Mouse (Mus musculus) cerebellum, postnatal 10 days (tissue): ENCODE measurements around the gene Apol11a.
"Not testable (repeated sequence)": the region's sequence is repeated elsewhere in the genome, so short reads cannot be mapped to it uniquely, and the experiment has no call there.

Experiments used
- DNase-seq, 2 experiments: peaks; one replicate each; pipeline ENCODE4 v3.0.0; 2021; ENCODE audit warnings: mixed read lengths in 2 of 2

The Apol11a gene

DNA sequence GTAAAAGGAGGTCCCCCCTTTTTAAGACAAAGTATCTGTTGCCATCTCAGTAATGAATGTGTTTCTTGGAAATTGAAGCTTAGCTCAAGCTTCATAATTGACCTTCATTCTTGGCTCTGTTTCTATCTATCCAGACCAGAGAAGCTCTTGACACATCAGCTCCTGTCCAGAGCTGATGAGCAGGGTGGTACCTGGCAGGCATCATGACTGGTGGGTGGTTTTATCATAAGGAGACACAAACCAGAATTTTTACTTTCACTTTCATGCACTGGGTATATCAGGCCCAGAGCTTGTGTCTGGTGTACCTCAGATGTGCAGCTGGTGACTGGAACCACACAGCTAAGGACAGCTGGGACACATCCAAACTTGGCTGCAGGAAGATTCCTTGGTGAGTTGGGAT lies at the start of gene Apol11a:
Gene Apol11a, plus strand, starts transcription at position 306 of the 400 bp plus-strand sequence.
- DNase-seq = not testable (repeated sequence)

DNA sequence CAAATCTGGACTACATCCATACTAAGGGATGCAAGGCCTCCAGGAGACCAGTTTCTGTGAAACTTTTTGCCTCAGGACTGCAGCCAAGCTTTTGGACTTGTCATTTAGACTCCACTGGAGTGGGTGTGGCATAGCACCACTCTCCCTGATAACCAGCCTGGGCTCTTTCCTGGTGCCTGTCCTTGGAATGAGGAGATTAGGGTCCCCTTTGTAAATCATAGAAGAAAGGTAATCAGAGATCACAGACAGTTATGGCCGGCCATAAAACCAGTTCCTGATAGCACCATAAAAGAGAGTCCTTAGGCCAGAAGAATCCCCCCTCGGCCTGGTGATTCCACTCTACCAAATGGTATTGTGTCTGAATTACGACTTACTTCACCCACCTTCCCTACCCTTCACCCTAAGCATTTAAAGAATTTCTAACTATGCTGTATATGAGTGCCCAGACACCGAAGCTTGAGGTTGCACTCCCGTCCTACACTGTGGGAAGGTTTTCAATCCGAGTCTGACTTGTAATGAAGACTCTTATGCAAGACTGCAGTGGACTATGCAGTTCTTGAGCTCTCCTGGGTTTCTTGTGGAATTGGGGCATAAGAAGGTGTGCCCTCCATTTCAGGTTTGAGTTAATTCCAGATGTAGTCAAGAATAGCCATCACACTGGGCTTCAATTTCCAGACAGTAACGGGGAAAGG lies 33.2 kb upstream of the Apol11a start:
- not testable (repeated sequence) for DNase-seq

DNA sequence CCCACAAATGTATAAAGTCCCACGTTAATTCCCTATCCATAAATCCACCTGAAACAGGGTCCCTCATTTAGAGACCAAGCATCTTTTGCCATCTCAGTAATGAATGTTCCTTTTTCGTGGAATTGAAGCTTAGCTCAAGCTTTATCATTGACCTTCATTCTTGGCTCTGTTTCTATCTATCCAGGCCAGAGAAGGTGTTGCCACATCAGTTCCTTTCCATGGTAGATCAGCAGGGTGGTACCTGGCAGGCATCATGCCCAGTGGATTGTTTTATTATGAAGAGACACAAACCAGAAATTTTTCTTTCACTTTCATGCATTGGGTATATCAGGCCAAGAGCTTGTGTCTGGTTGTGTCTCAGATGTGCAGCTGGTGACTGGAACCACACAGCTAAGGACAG lies 31.4 kb upstream of the Apol11a start, which contains the start of gene Apol10a:
Gene Apol10a, plus strand, starts transcription at position 355 of the 400 bp plus-strand sequence.
- not testable (repeated sequence) for DNase-seq

DNA sequence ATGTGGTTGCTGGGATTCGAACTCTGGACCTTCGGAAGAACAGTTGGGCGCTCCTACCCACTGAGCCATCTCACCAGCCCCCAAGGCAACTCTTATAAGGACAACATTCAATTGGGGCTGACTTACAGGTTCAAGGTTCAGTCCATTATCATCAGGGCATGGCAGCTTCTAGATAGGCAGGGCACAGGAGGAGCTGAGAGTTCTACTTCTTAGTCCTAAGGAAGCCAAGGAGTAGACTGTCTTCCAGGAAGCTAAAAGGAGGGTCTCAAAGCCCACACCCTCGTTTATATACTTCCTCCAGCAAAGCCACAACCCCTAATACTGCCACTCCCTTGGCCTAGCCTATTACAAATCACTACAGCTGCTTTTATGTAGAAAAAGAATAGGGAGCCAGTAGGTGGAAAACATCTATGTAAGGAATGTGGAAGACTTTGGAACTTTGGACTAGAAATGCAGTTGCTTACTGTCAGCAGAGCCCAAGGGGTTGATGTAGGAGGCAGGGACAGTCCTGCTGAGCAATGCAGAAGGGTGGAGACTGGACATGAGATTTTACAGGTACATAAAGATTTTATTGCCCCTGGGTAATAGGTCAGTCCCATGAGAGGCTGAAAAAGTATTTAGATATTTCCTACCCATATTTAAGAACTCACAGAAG lies 25.8 kb upstream of the Apol11a start:
- no peak for DNase-seq

DNA sequence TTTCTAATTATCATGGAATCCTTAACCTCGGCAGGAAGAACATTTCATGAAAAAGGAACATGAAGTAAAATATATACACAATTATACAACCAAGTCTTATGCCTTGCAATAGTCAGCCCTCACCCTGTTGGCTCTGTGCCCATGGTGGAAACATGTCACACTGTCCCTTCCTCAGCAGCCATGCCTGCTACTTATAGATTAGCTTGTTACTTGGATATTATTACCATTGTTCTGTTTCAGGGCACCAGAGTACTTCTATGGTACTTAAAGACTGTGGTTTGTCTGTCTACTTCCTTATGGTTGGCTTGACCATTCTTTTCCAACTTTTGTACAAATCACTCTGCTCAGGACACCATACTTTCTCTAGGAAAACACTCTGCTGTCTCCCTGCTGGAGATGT lies 14.9 kb upstream of the Apol11a start:
- DNase-seq = not testable (repeated sequence)

DNA sequence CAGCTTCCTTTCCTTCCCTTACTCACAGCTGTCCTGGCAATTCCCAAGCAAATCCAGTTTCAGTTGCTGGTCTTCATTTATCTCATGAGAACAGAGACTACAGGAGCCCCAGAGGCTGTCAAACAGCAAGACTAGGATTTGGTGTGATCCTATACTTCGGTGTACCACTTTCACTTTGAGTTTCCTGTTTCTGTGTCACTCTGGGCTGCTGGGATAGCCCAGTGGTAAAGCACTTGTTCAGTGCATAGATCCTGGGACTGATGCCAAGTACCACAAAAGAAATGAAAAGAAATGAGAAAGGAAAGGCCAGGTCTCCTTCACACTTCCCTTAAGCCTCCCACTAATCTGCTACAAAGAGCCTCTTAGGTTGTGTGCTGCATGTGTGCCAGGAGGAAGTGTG lies 13.4 kb upstream of the Apol11a start:
- DNase-seq = not testable (repeated sequence)

DNA sequence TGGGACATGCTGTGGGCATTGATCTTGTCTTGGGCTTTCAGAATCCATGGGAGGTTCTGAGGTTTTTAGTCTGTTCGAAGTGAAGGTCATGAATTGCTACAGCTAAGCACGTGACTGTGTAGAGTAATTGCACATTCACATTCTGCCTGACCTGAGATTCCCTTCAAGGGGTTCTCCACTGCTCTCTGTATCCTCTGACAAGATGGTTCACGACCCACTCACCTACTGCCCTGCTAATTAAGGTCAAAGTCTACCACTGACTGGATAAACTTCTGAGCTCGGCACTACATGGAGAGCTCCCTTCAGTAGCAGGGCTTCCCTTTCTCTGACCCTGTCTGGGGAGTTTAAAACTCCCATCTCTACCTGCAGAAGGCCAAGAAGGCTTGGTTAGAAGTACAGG lies 12.5 kb downstream of the Apol11a start:
- DNase-seq = not testable (repeated sequence)

DNA sequence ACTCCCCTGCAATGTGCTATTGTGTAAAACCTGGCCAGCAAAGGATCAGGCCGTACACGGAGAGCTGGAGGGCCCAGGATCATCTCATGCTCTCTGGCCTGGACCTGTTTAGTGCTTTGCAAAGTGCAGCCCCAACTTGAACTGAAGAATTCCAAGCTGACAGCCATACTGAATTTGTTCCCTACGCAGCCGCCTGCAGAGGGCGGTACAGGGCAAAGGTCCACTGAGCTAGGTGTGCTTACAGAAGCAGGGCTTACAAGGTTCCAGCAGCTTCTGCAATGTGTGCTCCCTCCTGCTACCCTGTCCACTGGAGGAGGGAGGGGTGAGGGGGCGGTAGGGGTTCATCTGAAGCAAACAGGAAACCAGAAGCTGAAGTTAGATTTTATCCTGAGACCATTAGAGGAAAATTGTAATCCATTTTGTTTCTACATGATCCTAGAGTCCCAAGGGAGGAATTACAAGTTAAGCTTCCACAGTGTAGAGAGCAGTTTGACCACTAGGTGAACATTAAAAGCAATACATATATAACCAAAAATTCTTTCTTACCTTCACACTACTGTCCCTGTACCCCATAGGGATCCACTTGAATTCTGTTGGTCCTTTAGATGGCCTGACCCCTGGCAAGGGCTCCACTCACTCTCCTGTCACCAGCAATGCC lies 15.2 kb downstream of the Apol11a start:
- peak; percentile 73 to 76 for DNase-seq

DNA sequence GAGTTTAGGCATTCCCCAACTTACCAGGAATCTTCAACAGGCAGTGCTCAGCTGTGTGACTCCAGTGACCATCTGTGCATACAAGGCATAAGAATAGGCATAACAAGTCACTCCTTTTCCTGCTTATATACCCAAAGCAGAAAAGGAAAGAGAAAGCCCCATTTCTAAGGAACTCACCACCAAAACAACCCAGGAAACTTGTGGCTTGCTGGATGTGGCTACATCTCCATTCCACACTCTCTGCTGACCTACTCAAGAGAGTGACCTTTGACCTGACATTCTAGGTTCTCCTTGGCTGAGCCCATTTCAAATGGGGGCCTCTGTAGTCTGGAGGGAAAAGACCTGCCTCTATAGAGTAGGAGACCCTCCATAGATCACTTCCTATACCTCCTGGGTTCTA lies 25.1 kb downstream of the Apol11a start, which contains the start of gene Apol7c:
Gene Apol7c, minus strand, starts transcription at position 101 of the 400 bp plus-strand sequence.
- no peak for DNase-seq

DNA sequence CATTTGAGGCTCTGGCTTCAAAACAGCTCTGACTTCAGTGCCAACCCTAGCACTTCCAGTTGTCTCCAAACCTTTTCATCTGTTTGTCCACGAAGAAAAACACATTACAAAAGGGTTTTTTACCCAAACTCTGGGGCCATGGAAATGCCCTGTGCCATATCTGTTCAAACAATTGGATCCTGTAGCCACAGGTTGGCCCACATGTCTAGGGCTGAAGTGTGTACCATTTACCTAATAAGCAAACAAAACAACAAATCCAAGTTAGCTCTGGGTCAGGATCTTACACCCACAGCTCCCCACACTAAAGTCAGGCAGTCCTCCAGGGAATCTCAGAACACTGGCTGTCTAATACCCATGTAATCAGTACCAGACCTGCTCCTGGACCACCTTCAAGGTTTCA lies 31.1 kb downstream of the Apol11a start:
- DNase-seq = not testable (repeated sequence)

DNA sequence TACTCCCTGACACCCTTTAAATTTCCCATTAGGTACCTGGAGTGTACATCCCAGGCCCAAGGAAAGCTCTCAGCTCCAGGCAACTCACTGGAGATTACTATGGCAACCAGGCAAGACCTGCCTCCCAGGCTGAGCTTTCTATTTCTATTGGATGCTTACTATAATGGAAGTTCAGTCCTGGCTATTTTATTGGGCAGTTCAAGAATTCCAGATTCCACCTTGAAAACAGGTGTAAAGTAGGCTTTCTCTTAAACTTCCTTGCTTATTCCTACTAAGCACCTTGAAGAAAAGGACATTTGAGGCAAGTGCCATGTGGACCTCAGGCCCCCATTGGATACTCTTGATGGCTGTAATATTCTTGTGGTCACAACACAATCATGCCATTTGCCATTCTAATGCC lies 53.7 kb downstream of the Apol11a start, which contains the start of gene 1700025B11Rik:
Gene 1700025B11Rik, minus strand, starts transcription at position 101 of the 400 bp plus-strand sequence.
- DNase-seq = no peak

DNA sequence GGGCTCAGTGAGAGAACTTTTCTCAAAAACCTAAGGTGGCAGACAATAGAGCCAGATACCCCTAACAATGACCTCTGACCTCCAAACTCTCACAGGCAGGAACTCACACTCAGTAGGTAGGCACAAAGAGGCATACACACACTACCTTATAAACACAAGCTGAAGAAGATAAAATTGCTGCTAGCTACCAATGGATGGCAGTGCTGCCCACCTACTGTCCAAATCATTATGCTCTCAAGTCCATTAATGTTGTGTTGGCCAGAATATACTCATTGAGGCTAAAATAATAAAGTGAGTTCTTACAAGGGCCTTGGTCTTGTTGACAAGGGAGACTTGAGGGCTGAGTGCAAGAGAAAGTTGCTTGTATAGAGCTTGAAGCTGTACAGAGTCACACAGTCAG lies 55.1 kb downstream of the Apol11a start:
- no peak for DNase-seq
